Mouse (Mus musculus) neutrophil, adult 5-6 weeks (primary cell): Measurements from ENCODE around the gene Hoxd12. TPM values are rescaled to one million over a fixed set of nuclear protein-coding genes. Genes with fewer than 3 reads are reported as not detected.

Experiments
- ATAC-seq: fragments of 151-379, 151-347 bp; 2 replicates; pipeline ENCODE4 v1.8.0; 2017; ENCODE audit warnings: mild to moderate bottlenecking, moderate TSS enrichment; ENCODE audit not compliant: insufficient number of reproducible peaks, poor library complexity, low FRiP score, severe bottlenecking; ENCODE audit errors: extremely low read depth
- total RNA-seq: library from RNA; stranded (forward); fragments of 200-1000 nt; gene quantifications from 2 replicates; pipeline ENCODE4 v1.2.3, GENCODE M21; 2017

Gene Hoxd12
- total RNA-seq, 1 experiment from 2014 or later, result not detected

DNA sequence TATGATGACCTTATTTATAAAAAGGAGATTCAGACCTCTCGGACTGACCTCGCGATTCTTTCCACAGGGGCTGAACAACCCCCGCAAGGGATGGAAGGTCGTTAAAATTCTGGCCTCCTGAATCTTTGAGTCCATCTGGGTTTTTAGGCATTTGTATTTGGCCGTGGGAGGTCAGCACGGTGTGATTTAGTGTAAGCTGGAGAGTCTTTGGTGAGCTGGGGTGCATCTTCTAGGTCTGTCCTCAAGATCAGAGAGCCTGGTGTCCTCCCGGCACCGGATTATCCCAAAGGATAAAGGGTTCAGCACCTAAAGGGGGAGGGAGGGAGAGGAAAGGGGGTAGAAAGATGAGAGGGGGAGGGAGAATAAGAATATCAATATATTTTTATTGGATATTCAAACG, 28.5 kb downstream of the Hoxd12 start:
- ATAC-seq, result no peak

DNA sequence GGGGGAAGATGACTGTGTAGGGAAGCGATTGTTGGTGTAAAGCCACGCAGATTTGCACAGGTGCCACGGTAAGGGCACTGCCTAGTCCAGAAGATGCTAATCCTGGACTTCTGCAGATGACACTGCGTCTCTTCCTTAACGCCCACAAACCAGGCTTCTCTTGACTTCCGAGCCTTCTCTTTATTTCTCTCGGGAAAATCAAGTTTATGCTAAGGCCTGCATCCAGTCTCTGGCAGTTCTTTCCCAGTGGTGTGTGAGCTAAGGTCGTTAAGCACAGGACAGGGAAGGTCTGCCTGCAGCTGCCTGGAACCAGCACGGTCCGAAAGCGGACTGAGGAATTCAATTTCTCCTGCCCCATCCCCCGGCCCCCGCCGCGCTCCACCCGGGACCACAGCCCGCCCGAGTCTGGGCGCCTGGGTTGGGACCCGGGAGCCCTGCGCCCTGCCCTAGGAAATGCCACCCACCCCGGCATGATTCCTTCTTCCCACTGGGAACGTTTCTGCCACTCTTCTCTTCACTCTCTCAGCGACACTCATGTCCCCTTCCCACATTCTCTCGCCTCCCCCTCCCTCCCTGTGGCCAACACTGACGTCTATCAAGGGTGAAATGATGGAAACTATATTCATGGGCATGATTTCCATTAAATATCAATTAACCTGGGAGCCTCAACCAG, 29.0 kb downstream of the Hoxd12 start:
- ATAC-seq, result no peak

- ATAC-seq, result no peak
Measured at GRCm38 (mm10) chr2:74704393-74704998, 29.7 kb downstream of the Hoxd12 start, which contains the start of gene Hoxd8. Gene Hoxd8 (plus strand): TSS chr2:74704615.

GRCm38 (mm10) chr2:74704999-74705466, 30.2 kb downstream of the Hoxd12 start:
- ATAC-seq, result no peak

- no peak for ATAC-seq
Measured at GRCm38 (mm10) chr2:74705467-74706089, 30.8 kb downstream of the Hoxd12 start.

GRCm38 (mm10) chr2:74706393-74706960, 31.7 kb downstream of the Hoxd12 start:
- no peak for ATAC-seq

- no peak for ATAC-seq
Measured at GRCm38 (mm10) chr2:74707599-74707998, 32.8 kb downstream of the Hoxd12 start.

DNA sequence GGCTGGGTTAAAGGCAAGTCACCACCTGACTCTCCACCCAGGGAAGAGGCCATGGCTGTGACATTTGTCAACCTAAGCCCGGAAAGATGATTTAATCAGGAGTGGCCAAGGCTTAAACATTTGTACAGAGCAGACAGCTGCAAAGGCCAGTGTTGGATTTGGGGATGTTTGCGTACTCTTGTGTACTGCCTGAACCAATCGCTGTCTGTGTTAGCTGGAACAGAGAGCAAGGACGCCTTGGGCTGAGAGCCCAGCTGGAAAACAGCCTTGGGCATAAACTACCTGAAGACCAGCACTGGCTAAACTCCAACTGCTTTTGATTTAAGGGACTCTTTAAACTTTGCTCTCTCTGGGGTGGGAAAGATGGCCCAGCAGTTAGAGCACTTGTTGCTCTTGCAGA, 33.9 kb downstream of the Hoxd12 start:
- ATAC-seq, result no peak

GRCm38 (mm10) chr2:74709465-74710419, 34.9 kb downstream of the Hoxd12 start:
- ATAC-seq, result no peak

- no peak for ATAC-seq
Measured at GRCm38 (mm10) chr2:74710929-74711543, 36.2 kb downstream of the Hoxd12 start.

- no peak for ATAC-seq
Measured at GRCm38 (mm10) chr2:74711721-74712621, 37.2 kb downstream of the Hoxd12 start, which contains the start of the genes Hoxd3 and Hoxd4. Gene Hoxd3 (plus strand): TSS chr2:74711927. Gene Hoxd4 (plus strand): TSS chr2:74711929.

- ATAC-seq, result no peak
Measured at GRCm38 (mm10) chr2:74713239-74714150, 38.7 kb downstream of the Hoxd12 start.

DNA sequence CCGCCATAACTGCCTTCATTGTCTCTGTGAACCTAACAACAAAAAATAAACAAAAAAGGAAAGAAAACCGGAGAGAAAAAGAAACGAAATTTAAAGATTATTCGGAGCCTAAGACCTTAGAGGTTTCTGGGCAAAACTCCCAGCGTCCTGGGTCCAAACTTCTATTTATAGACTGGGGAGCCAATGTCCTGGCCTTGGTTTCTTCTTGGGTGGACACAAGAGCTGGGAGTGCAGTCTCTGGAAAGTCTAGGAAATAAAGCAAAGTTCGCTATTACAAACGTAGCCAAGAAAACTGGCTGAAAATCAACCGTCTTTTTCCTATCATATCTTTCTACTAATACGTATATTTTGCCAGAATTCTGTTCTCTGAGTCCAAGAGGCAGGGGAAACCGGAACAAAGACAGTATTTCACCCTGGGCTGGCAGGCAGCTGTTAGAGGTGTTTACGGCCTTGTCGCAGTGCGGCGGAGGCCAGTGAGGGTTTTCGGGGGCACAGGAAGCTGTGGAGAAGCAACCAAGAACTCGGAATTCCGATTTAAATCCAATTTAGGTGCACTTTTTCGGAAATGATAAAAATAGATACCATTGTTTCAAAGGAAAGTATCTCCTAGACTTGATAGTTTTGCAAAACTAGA, 39.5 kb downstream of the Hoxd12 start:
- no peak for ATAC-seq

DNA sequence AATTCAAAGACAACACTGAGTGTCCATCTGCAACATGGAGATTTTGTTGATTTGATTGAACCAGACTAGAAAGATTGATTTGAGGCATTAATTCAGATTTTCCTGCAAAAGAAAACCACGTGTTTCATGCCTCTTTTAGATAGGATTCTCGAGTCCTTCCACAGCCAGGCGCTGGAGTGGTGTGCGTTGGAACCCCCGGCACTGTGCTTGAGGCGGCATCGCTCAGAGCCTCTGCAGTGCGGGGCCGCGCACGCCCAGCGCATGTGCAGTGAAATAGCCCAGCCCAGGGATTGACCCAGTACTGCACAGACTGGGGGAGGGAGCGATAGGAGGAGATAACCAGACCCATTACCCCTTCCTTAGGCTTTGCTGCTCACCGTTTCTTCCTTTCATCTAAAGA, 40.1 kb downstream of the Hoxd12 start:
- ATAC-seq, result no peak

- no peak for ATAC-seq
Measured at GRCm38 (mm10) chr2:74715504-74716241, 40.9 kb downstream of the Hoxd12 start.
